Mouse (Mus musculus): ENCODE data around the gene Acadl.

Gene Acadl

DNA sequence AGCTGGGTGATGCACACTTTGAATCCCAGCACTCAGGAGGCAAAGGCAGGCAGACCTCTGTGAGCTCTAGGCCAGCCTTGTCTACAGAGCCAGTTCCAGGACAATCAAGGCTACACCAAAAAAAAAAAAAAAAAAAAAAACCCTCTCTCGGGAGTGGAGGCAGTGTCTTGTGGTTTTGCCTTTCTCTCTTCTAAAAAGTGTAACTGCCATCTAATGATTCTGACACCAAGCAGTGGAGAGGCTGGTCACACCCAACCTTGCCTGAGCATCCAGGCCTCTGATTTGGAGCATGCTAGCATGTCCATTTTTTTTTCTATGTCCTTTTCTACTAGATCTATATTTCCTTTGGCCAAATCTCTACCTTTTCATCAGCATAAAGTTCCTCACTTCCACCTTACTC, 23.9 kb downstream of the Acadl start:
- no peak for DNase-seq (ENCODE audit: low read depth, low spot score)

DNA sequence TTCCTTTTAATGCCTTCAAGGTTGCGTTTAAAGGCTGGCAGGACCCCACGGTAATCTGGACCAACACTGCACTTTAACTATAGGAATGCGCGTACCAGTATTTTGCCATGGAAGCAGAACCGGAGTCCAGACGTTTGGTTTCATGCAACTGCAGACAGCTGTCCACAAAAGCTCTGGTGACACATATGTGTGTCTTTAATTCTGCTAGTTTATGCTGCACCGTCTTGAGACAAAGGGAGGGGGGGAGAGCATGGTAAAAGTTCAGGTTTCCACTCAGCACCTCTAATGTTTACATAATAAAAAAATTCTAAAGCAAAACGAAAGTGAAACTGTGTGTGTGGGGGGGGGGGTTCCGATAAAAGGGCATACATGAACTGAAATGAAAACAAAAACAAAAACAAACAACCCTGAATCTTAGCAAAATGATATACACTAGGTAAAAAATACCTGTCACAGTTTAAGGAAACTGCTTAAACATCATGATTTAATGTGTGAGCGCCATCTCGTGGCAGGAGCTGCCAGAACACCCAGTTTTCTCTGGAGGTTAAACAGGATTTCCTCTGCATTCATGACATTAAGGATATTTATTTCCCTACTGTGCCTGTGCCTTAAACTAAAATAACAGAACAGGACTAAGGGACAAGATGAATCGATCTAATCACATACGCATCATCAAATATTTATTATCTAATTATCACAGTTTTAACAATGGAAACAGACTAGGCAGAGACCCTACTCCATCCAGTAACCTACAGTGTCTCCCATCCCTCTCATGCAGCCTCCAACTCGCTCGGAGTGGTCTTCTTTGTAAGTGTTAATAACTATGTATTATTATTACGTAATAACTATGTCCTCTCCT, 24.7 kb downstream of the Acadl start:
- DNase-seq (ENCODE audit: low read depth, low spot score): no peak

DNA sequence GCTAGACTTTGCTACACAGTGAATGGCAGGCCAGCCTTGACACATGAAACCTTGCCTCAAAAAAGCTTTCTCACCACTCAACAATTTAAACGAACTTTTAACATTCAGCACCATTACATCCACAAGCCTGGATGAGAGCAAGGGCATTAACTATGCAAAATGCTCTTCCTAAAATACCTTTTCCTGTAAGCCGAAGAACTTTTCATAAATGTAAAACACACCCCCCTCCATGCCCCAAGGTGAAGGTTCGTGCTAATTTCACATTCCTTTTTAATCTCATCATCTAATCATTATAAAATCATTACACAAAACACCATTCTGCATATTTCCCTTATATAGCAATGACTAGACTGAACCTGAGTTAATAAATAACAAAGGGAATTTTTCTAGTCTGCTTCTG, 25.9 kb downstream of the Acadl start:
- no peak for DNase-seq (ENCODE audit: low read depth, low spot score)

DNA sequence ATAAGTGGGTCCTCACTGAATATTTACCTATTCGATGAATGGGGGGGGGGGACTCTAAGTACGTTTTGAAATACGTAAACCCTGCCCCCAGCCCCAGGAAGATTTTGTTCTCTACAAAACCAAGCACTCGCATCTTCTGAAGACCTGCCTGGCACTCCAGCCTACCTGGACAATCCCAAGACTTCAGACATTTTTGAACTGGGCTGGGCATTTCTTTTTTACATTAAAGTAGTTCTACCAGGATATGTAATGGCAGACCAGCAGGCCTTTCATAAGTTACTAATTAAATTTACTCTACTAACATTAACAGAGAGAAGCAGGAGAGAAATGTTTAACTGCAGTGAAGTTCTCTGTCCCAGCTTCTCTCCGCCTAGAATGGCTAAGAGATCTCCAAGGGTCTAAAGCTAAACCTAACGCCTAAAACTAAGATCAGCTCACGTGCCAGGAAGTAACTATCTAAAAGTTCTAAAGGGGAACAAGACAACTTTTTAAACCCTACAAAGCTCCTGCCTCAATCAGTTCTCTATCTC, 30.4 kb downstream of the Acadl start:
- no peak for DNase-seq (ENCODE audit: low read depth, low spot score)

DNA sequence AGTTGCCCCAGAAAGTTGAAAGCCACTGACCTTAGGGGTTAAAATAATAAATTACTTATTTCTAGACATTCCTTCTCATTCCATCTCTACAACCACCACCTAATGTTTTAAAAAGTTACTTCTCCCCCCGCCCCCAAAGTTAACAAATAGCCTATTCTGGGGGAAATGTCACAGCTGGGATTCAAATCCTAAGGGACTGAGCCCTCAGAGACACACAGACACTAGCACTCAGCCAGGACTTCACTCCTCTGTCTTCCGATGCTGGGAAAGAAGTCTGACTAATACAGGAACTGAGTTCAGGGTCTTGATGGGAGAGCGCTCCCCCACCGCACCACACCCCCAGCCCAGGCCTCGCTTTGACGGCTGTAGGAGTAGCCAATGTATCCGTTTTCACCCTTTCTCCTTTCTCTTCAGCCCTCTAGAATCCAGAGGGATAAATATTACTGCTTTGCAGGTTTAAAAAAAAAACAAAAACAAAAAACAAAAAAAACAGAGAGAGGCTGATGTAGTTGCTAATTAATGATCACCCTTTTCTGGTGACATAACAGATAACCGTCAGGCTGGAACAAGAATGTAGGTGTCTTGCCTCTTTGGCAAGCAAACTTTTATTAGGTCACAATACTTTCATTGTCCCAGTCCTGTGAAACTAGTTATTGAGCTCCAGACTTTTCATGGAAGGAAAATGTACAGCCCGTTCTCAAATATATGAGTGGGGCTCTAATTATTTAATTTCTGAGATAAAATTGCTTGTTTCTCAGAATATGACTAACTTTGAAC, 31.1 kb downstream of the Acadl start:
- DNase-seq (ENCODE audit: low read depth, low spot score): no peak

DNA sequence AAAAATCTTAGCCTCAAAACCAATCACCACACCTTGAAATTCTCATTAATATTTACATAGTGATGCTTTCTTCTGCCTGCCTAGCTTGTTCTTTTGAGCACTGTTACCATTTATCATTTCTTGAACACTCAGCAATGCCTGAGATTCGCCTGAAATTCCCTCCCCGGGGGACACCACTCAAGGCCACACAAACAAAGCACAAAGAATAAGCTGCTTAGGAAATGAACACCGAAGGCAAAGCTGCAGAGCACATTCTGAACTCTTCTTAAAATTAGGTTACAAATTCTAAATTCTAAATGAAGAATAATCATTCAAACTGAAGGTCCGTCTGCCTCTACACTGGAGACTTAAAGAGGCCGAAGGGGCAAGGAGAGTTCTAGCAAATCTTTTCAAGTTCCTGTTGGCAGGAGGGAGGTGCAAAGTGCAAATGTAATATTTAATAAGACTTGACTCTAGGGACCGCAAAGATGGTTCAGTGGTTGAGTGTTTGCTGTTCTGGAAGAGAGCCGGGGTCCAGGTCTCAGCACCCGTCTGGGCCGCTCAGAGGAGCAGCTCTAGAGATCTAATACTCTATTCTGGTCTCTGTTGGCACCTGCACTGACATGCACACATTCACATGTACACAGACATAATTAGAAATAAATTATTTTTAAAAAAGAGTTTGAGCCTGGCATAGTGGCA, 33.5 kb downstream of the Acadl start:
- DNase-seq (ENCODE audit: low read depth, low spot score): no peak

DNA sequence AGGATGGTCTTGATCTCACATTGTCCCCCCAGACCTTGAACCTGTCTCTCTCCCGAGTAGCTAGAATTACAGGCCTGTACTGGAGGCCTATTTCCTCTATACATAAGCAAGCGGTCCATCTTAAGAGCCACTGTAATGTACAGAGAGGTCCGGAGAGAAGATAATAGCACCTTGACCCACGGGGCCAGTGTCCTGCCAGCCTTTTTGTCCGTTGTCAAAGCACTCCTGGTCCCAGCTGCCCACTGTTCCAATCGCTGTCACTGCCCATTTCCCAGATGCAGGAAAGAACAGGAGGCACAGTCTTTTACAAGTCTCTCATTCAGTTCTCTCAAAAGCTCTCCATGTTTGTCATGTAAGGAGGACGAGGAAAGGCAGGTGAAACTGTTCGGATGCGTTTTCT, 41.1 kb downstream of the Acadl start:
- DNase-seq (ENCODE audit: low read depth, low spot score): no peak

DNA sequence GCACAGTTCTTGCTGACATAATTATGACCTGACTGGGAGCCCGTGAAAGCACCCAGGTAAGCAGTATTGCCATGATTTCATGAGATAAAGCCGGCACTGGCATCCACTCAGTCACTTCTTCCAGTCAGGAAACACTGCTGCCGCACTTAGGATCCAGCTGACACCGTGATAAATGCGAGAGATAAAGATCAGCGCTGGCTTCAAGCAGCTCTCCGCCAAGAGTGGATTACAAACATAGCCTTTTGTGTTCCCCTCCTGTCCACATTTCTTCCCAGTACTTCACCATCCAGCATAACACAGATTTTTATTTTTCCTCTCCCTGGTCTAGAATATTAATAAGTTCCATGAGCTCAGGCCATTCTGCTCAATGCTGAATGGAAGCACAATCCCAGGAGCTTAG, 42.8 kb downstream of the Acadl start:
- DNase-seq (ENCODE audit: low read depth, low spot score): no peak

DNA sequence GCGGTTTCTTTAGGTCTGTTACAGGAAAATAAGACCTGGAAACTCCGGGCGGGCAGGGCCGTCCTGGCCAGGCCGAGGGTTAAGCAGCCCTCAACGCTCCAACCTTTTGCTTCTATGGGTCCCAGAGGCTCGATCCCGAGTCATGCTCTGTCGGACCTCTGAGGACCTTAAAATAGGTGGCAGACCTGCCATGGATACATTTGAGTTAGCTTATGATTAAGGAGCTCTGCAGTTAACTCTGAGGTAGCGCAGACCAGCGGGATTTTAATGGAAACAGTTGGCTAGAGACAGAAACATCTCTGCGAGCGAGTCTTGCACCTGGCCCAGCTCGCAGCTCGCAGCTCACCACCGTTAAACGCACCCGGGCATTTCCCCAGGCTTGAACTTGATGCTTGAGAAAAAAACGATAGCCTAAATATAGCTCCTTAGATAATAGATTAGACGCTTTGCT, 45.2 kb downstream of the Acadl start:
- peak; percentile 13 for DNase-seq (ENCODE audit: low read depth, low spot score)

DNA sequence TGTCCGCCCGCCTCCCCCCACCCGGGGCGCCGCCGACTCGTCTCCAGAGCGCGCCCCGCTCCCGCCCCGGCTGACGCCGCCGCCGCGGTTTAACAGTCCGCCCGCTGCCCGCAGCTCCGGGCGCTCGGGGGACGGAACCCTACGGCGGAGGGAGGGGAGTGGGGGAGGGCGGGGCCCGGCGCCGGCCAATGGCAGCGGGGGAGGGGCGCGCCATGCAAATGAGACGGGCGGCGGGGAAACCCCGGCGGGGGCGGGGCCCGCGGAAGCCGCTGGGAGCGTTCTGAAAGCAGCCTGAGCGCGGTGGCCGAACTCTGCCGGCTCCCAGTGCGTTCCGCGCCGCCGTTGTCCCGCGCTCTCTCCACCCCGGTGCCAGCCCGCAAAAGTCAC, 45.6 kb downstream of the Acadl start, which contains the start of gene Kansl1l:
TSS of gene Kansl1l (minus strand) at position 110 of the 387 bp plus-strand sequence.
- DNase-seq (ENCODE audit: low read depth, low spot score): peak; percentile 64

DNA sequence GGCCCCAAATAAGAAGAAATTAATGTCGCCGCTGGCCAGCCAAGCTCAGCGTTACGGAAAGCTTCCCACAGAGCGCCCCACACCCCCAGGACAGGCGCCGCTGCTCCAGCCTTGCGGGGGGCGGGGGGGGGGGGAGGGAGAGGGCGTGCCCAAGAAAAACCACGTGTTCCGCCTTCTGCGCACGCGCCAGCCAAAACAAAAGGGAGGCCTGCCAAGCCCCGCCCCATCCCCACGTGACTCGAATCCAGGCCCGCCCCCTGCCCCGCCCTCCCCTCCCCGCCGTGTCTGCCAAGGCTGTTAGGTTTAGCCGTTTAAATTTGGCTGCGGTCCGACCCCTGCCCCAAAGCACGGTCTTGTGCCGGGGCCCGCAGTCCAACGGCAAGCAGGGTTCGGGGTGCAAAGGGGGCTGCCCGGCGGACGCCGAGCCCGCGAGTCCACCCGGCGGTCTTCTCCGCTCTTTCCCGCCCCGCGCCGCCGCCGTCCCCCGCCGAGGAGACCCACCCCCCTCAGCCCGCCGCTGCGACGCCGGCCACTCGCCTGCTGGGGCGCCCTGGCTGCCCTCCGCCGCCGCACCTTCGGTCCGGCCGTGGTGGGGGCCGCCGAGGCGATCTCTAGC, 46.1 kb downstream of the Acadl start:
- DNase-seq (ENCODE audit: low read depth, low spot score): peak; percentile 57

DNA sequence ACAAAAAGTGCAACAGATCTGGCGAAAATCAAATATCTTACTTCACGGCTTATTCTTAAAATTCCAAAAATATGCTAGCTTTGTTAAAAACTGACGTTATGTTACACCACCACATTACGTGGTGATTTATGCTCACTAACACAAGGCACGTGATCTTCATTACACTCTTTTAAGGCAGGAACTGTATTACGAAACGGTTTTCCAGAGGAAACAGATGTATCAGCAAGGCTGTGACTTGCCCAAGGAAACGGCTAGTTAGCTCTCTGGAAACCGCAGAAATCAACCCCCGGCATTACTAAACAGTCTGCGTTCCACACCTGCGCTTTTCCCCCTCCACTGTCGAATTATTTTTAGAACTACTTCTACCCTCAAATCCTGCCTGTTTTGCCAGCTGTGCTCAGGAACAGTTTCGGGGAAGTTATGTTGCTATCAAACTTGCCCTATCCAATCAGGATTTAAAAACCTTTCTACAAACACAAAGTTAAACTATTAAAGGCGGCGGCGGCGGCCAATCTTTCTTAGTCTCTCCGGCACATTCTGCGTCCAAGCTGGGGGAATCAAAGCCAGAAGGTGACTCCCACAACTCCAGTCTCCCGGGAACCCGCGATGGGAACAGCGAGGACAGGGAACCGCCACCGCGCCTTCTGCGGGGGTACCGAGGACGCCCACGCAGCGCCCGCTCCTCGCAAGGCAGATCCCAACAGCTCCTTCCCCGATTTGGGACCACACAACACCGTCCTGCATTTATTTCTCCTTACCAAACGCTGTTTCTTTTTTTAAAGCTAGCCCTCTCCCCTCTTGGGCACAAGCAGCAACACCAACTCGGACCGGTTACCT, 46.9 kb downstream of the Acadl start:
- DNase-seq (ENCODE audit: low read depth, low spot score): peak; percentile 29

DNA sequence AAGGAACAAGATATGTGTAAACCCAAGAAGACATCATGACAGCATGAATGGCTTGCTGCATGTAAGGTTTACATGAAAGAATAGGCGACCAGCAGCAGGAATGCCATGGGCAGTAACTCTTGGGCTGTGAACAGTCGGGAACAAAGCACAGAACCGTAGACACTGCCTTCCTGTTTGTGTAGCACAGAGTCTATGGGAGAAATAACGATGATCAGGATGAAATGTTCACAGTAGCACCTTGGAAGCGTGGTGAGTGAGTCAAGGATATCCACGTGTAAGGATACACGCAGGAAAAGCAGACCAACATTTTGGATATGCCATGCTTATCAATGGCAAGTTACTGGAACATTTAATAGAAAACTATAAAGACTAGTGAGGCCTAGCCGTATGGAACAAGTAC, 48.3 kb downstream of the Acadl start:
- no peak for DNase-seq (ENCODE audit: low read depth, low spot score)

DNA sequence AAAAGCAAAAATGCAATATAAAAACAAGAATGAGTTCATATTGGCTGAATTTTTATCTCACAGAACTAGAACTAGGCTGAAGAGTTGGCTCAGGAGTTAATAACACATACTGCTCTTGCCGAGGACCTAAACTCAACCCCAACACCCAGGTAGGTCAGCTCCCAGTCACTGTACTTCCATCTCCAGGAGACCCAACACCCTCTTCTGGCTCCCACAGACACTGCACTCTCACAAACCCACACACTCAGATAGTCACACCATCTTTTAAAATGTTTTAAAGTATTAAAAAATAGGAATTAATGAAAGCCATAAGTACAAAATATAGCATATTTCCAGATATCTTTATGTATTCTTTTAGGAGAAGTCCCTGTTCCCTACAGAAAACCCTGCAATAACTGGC, 49.9 kb downstream of the Acadl start:
- no peak for DNase-seq (ENCODE audit: low read depth, low spot score)

DNA sequence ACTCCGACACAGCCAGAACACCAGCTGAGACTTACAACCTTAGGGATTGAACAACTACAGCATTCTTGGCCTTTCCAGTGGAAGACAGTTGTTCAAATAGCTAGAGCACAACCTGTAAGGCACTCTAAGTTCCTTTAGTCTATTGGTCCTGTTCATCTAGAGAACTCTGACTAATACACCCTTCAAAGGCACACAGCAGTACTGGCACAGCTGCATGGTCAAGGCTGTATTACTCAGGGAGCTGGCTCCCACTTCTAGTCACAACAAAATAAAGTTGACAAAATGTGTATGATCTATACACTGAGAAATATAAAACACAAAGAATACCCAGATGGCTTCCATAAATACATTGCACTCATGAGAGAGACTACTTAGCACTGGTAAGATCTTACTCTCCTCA, 56.3 kb downstream of the Acadl start:
- DNase-seq (ENCODE audit: low read depth, low spot score): no peak

DNA sequence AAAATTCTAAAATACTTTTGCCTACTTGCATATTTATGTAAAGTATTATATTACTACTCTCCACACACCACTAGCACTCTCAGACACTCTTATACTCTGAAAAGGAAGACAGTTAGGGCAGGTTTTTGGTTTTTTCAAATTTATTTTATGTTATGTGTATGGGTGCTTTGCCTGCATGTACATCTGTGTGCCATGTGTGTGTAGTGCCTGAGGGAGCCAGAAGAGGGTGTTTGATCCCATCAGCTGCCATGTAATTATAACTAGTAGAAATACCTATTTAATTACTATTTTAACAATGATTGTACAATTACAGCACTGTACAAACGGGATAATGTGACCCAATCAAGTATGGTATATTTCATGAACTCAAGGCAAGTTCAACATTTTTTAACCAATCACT, 57.7 kb downstream of the Acadl start:
- DNase-seq (ENCODE audit: low read depth, low spot score): no peak

DNA sequence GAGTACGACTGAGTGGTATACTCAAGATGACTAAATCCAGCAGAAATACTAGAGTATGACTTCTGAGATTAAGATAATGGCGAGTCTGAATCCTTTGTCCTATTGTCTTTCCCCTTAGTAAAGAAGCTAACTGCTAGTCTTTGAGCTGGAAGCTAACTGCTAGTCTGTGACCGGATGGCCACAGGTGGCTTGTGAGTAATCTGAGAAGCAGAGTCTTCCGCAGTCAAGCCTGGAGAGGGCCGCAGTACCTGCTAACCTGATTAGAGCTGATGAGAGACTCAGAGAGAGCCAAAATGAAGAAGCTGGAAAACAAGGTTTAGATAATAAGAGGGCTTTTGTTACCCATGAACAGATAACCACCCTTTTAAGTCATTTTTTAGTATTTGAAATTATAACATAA, 58.4 kb downstream of the Acadl start:
- DNase-seq (ENCODE audit: low read depth, low spot score): no peak

DNA sequence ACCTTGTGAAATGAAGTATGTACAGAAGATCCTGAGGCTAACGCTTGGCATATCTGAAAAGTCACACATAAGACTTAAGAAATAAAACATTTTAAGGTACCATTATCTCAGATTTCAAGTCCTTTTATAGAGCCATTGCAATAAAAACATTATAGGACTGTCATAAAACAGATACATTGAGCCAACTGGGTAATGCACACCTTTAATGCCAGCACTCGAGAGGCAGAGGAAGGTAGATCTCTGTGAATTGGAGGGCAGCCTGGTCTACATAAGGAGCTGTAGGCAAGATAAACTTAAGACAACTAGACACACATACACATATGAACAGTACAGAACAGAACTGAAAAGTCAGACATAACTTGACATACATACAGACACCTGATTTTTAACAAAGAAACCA, 65.1 kb downstream of the Acadl start:
- no peak for DNase-seq (ENCODE audit: low read depth, low spot score)

DNA sequence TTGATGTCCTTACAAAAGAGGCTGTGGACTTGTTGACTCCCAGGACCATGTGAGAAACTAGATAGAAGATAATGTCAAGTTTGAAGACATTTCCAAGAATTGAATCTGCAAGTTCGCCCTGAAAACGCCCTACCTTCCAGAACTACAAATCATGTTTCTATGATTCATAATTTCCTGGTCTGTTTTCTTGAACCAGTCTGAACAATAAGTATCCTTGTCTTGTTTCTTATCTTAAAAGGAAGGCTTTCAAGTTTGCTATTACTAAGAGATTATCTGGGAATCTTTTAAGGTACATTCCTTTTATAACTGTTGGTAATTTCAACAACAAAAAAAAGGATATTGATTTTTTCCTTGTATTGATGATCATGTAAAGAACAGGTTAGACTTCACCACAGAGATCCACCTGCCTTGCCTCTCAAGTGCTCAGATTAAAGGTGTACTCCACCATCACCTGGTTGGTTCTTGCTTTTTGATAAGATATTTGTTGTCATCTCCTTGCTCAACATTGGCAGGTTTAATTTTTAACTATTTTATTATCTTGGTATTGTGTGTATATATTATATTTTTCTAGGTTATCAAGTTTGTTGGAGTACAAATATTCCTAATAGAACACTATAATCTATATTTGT, 70.1 kb downstream of the Acadl start:
- no peak for DNase-seq (ENCODE audit: low read depth, low spot score)

DNA sequence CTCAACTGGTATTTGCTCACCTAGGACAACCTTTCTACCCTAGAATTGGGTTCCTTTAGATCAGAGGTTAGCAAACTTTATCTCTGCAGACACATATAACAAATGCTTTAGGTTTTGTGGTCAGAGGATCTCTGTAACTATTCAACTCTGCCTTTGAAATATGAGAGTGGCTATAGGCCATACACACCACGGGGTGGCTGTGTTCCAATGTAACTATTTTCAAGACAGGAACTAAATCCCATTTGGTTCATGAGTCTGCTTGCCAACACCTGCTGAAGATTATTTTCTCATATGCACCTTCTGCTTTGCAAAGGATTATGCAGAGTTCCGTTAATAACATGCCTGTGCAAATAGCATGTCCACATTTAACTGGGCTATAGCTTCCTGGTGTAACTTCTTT, 80.8 kb downstream of the Acadl start:
- DNase-seq (ENCODE audit: low read depth, low spot score): no peak

Data from WW6 (cell line).